Mouse (Mus musculus): ENCODE data around the gene Zfp410.

- TF ChIP-seq CTCF (IDR thresholded peaks at IDR 0.05; ENCODE audit: borderline replicate concordance, control insufficient read depth, extremely low read depth, insufficient read depth, low read length, poor library complexity) = no peak
- no peak for TF ChIP-seq POLR2A (IDR thresholded peaks at IDR 0.05; ENCODE audit: control insufficient read depth, extremely low read depth, insufficient read depth, low read length, poor library complexity)
These were observed 41.4 kb upstream of the Zfp410 start for GRCm38 (mm10) chr12:84275288-84275687.
